Mouse (Mus musculus) limb, embryonic 10.5 days (tissue): ENCODE measurements around the gene Map3k7. TPM values are rescaled to one million over a fixed set of nuclear protein-coding genes. Genes with fewer than 3 reads are reported as not detected.

Experiments used
- DNase-seq: peaks from one replicate; pipeline ENCODE4 v3.0.0-alpha.2; 2017; ENCODE audit warnings: low spot score
- H3K27ac ChIP-seq: fragments of 300-500 bp; sonication (generic); 2 replicates; pipeline ENCODE4 v1.5.1; 2016; ENCODE audit warnings: mild to moderate bottlenecking
- H3K27me3 ChIP-seq: fragments of 300-500 bp; sonication (generic); 2 replicates; pipeline ENCODE4 v1.6.1; 2016; ENCODE audit warnings: low read depth, mild to moderate bottlenecking; ENCODE audit not compliant: poor library complexity, severe bottlenecking
- H3K36me3 ChIP-seq: fragments of 300-500 bp; sonication (generic); 2 replicates; pipeline ENCODE4 v1.6.1; 2016; ENCODE audit warnings: mild to moderate bottlenecking, moderate library complexity
- H3K4me1 ChIP-seq: fragments of 300-500 bp; sonication (generic); 2 replicates; pipeline ENCODE4 v1.6.1; 2016
- H3K4me3 ChIP-seq: fragments of 300-500 bp; sonication (generic); 2 replicates; pipeline ENCODE4 v1.5.1; 2016; ENCODE audit warnings: mild to moderate bottlenecking, moderate library complexity
- H3K9me3 ChIP-seq: fragments of 300-500 bp; sonication (generic); replicated peaks from 2 replicates; pipeline ENCODE4 v1.6.1; 2016; ENCODE audit warnings: mild to moderate bottlenecking
- WGBS: fragments of 180-500 bp; shearing (Covaris S2); methylation state at CpG from one replicate; pipeline ENCODE4 v1.1.7; 2016; 5-methylcytosine and 5-hydroxymethylcytosine counted together
- polyA plus RNA-seq: library from polyadenylated mRNA; unstranded; fragments of >200 nt; fragmentation: Nextera tagmentation; extraction: Ambion mirVana; gene quantifications from 2 replicates; pipeline ENCODE4 v1.2.1, GENCODE M21; 2016

The Map3k7 gene
- polyA plus RNA-seq, 1 experiment from 2014 or later: 54.1 TPM

- DNase-seq: no peak
- no peak overlapping the region for H3K4me3 ChIP-seq
- peaks cover 15% of the 10 kb centered on the region for H3K4me1 ChIP-seq
- H3K36me3 ChIP-seq: no peaks in the 10 kb centered on the region
- H3K27ac ChIP-seq: no peak overlapping the region
- no peaks in the 10 kb centered on the region for H3K9me3 ChIP-seq
- 74% methylated on average over 4 of the region's 4 CpGs for WGBS
- no peaks in the 10 kb centered on the region for H3K27me3 ChIP-seq
These were observed 85.9 kb downstream of the Map3k7 start for GRCm38 (mm10) chr4:32049824-32050223.

- peaks cover 22% of the 10 kb centered on the region for H3K4me1 ChIP-seq
- no peak overlapping the region for H3K4me3 ChIP-seq
- no peaks in the 10 kb centered on the region for H3K9me3 ChIP-seq
- H3K27ac ChIP-seq: no peak overlapping the region
- WGBS: 94% methylated on average over 14 of the region's 14 CpGs
- H3K36me3 ChIP-seq: no peaks in the 10 kb centered on the region
- no peaks in the 10 kb centered on the region for H3K27me3 ChIP-seq
- DNase-seq: no peak
These were observed 89.3 kb downstream of the Map3k7 start for GRCm38 (mm10) chr4:32053171-32053570.

DNA sequence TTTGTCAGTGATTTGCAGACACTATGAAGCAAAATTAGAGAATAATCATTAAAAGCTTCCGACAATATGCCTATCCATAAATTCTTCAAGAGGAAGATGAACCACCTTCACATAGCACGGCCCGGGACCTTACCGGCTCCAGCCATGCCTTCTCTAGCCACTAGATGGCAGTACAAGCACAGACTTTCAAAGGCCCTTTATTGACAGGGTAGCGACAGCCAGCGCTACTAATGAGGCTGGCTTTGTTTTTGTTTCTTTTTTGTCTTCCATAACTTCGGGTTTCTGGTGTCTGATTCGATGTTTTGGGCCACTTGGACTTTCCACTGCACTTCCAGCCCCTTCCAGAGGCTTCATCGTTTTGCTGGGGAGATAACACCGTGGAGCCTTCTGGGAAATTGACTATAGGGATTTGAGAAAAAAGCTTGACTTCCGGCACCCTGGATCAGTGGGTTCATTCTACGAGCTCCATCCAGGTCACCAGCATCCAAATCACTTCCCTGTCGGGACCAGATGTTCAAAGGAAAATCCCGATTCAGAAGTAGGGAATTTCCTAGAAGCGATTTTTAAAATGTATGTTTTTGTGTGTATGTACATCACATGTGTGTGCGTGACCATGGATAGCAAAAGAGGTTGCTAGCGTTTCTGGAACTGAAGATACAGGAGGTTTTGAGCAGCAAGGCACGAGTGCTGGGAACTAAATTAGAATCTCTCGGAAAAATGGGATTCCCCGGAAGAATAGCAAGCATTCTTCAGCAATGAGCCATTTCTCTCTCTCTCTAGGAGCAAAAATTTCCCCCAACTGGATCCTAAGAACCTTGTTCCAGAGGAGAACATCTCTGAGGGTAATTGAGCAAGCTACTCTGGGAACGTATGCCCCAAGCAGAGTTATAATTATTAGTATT lies 91.5 kb downstream of the Map3k7 start:
- H3K27me3 ChIP-seq: no peaks in the 10 kb centered on the region
- peak overlapping the region; percentile 48 for H3K4me3 ChIP-seq
- H3K9me3 ChIP-seq: no peaks in the 10 kb centered on the region
- DNase-seq: peak; percentile 84
- no peaks in the 10 kb centered on the region for H3K36me3 ChIP-seq
- peak overlapping the region; percentile 84 for H3K27ac ChIP-seq
- peaks cover 22% of the 10 kb centered on the region for H3K4me1 ChIP-seq
- 31% methylated on average over 21 of the region's 21 CpGs for WGBS

- Histone ChIP-seq H3K36me3 (no peaks in the 10 kb centered on the region), H3K27me3 (no peaks in the 10 kb centered on the region), H3K4me1 (peaks cover 25% of the 10 kb centered on the region), H3K27ac (0 out of 2 replicates have a peak overlapping the region, but pooled peaks have one; percentile 12), H3K9me3 (no peaks in the 10 kb centered on the region), H3K4me3 (no peak overlapping the region)
- no peak for DNase-seq
- 74% methylated on average over 7 of the region's 7 CpGs for WGBS
These were observed 92.5 kb downstream of the Map3k7 start for GRCm38 (mm10) chr4:32056441-32056840.

DNA sequence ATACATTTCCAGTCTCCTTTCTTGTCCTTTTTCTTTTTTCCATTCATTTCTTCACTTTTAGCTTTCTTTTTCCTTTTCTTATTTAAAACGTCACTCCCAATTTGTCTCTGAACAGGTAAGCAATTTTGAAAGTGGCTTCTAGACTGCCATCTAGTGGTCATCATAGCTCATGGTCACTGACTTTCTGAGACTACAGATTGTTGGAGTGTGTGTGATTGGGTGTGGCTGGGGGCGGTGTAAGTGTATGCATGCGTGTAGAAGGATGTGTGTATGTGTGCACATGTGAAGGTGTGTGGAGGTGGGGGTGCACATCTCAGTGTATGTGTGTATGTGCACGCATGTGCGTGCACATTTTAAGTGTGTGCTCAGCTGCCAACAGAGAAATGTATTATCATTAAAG lies 93.2 kb downstream of the Map3k7 start:
- Histone ChIP-seq H3K4me1 (peaks cover 31% of the 10 kb centered on the region), H3K27ac (no peak overlapping the region), H3K4me3 (no peak overlapping the region), H3K36me3 (no peaks in the 10 kb centered on the region), H3K9me3 (no peaks in the 10 kb centered on the region), H3K27me3 (no peaks in the 10 kb centered on the region)
- no peak for DNase-seq
- 54% methylated on average over 5 of the region's 5 CpGs for WGBS

DNA sequence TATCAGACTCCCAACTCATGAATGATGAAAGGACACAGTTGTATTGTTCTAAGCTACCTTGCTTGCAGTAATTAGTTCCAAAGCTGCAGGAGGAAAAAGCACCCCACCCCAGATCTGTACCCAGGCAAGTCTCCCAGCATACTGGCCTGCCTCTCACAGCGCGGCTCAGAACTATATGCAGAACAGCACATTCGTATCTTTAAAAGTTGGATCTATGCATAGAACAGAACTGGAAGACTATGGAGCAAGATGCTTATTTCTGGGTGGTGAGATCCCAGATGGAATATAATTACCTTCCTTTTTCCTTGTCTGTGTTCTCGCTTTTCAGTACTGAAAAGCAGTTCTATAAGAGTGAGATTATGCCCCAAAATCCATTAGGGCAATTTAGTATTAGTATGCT lies 96.8 kb downstream of the Map3k7 start:
- H3K9me3 ChIP-seq: no peaks in the 10 kb centered on the region
- no peak overlapping the region for H3K4me3 ChIP-seq
- H3K27me3 ChIP-seq: no peaks in the 10 kb centered on the region
- no peaks in the 10 kb centered on the region for H3K36me3 ChIP-seq
- peaks cover 24% of the 10 kb centered on the region for H3K4me1 ChIP-seq
- H3K27ac ChIP-seq: no peak overlapping the region
- WGBS: 94% methylated on average over 4 of the region's 4 CpGs
- DNase-seq: no peak

DNA sequence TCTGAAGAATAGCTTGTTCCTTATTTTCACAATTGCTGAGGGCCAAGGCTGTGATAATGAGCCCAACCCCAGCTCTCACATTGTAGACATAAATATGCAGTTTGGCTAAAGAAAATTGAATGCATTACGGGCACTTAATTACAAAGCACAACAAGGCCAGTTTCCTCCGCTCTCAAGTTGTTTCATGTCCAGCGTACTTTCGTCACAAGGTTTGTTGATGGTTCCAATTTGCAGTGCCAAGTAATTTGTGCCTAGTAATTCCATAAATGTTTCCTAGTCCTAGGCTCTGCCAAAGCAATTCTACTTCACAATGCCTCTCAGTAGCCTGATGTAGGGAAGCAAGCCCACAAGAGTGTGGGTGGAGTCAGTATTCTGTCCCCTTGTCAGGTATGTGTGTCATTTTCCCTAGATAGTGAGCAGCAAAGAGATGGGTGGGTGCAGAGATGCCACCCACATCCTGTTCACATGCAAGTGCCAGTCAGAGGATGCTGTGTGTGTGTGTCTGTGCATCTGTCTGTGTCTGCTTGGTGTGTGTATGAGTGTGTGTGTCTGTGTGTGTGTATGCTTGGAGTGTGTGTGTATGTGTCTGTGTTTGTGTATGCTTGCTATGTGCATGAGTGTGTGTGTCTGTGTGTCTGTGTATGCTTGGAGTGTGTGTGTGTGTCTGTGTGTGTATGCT lies 98.6 kb downstream of the Map3k7 start:
- no peak overlapping the region for H3K27ac ChIP-seq
- 74% methylated on average over 4 of the region's 4 CpGs for WGBS
- DNase-seq: no peak

GRCm38 (mm10) chr4:32063291-32063690 lies 99.4 kb downstream of the Map3k7 start:
- DNase-seq: no peak
- no peaks in the 10 kb centered on the region for H3K27me3 ChIP-seq
- WGBS: 94% methylated on average over 3 of the region's 3 CpGs

More for the DNA sequence above, 98.6 kb downstream of the Map3k7 start:
- Histone ChIP-seq H3K4me3 (no peak overlapping the region), H3K36me3 (no peaks in the 10 kb centered on the region), H3K9me3 (no peaks in the 10 kb centered on the region), H3K4me1 (peaks cover 13% of the 10 kb centered on the region), H3K27me3 (no peaks in the 10 kb centered on the region)

More at GRCm38 (mm10) chr4:32063291-32063690, 99.4 kb downstream of the Map3k7 start:
- peaks cover 13% of the 10 kb centered on the region for H3K4me1 ChIP-seq
- no peak overlapping the region for H3K4me3 ChIP-seq
- H3K36me3 ChIP-seq: no peaks in the 10 kb centered on the region
- H3K27ac ChIP-seq: no peak overlapping the region
- H3K9me3 ChIP-seq: no peaks in the 10 kb centered on the region
